Mouse (Mus musculus) heart, adult 9 months (tissue): ENCODE measurements at regions not wholly inside any gene's neighbourhood (a gene's known extent, or its start where the extent isn't known, plus 50 kb on each side); places are given as distances from the start of the nearest gene placed in this dataset.
"Not testable (repeated sequence)": the region's sequence is repeated elsewhere in the genome, so short reads cannot be mapped to it uniquely, and the experiment has no call there.

Source experiments
- DNase-seq, 2 experiments: peaks; one replicate each; pipeline ENCODE4 v3.0.0; 2022; ENCODE audit warnings: low spot score in 2 of 2

GRCm38 (mm10) chr4:18620361-18620760 is 984.9 kb upstream of the Gm12353 start:
- no peak for DNase-seq

GRCm38 (mm10) chr4:18639035-18639434 is 966.2 kb upstream of the Gm12353 start:
- no peak for DNase-seq

GRCm38 (mm10) chr4:18649153-18649552 is 956.1 kb upstream of the Gm12353 start:
- no peak for DNase-seq

DNA sequence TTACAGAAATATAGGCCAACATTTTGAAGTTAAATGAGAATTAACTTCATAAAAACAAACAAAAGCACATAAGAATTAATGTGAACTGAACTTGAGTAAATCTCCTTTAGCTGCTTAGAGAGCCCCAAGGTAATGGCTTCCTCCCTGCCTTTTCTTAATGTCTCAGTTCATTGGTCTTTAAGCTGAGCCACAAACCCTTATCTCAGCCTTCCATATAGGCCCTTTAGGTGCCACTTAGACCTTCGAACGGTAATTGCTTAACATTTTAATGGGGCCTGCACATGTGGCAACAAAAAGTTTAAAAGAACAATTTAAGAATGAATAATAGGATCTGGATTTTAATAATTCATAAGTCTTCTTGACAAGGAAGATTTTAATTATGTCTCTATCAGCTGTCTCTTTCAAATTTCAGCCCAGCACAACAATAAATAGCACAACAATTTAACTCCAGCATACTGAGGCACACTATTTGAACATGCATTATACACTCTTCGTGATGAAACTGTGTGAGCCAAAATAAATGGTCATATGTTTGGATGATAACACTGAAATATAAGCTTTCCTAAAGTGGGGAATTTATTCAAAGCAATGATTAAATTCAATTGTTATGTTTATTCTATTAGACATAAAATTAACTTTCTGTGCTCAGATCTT is 919.2 kb upstream of the Gm12353 start:
- DNase-seq: no peak

DNA sequence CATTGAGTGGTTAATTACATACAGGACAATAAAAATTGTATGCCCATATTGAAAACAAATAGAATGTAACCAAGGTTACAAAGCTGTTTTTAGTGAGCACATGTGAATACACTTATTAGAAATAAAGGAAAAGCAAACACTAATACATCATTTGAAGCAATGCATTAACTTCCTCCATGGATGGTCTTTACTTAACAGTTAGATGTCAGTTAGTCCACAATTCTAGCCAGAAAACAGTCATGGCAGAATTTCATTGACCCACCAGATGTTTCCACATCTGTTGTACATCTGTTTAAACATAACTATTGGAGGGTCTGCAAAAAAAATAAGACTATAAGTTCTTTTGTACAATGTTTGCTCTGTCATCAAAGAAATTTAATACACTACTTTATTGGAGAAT is 911.2 kb upstream of the Gm12353 start:
- no peak for DNase-seq

- DNase-seq: no peak
Observed at GRCm38 (mm10) chr4:18696246-18696645, 909.0 kb upstream of the Gm12353 start.

DNA sequence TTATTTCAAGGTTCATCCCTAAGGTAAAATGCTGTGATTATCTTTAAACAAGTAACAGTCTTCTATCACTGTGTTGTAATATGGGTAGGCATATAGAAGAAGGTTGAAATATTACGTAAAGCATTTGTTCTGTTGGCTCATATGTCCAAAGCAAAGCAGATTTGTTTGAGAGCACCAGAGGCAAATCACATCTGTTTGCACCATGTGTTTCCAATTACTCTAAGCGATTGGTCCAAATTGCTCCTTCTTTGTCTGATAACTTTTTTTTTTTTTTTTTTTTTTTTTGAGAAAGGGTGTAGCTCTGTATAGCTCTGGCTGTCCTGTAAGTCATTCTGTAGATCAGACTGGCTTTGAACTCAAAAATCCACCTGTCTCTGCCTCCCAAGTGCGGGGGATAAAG is 861.0 kb upstream of the Gm12353 start:
- DNase-seq: no peak

DNA sequence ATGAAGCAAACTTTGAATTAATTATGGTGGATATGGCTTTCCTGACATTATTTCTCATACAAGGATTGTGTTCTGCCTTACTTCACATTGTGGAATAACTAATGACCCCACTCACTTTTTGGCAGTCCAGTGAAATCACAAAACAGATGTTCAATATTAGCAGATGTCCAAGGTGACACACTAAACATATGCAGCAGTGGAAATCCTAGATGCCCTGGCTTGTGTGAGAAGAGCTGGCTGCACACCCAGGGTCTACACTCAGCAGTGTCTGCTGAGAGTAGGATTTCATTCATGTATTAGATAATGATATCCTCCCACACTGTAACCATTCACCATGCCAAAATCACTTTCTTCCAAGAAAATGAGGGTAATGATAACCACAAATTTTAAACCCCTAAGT is 816.9 kb upstream of the Gm12353 start:
- no peak for DNase-seq

DNA sequence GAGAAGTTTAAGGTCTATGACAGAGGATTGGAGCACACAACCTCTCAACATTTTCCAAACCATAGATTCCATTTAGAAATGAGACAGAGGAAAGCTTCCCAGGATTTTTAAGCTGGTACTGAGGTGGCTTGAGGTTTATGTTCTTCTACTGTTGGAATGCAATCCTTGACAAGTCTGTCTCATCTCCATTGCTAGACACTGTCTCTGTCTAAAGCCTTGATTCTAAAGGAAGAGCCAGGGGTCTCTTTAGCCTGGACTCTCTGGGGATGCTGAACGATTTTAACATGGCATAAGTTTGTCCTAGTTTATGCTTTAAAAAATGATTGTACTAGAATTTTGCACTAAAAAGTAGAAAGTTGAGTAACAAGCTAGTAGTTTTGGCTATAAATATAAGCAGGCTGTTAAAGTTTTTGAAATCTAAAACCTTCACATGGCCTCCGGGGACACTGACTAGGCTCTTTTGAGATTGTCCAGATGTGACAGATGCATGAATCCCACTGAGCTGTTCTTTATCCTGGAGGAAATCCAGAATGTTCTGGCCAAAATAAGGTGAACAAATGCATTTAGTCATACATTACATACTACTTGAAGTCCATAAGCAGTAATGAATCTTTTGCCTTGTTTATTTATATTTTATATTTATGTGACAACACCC is 809.4 kb upstream of the Gm12353 start:
- peak; percentile 1 to 12 for DNase-seq

GRCm38 (mm10) chr4:18796395-18796740 is 808.9 kb upstream of the Gm12353 start:
- DNase-seq: no peak

GRCm38 (mm10) chr4:18803109-18803508 is 802.1 kb upstream of the Gm12353 start:
- not testable (repeated sequence) for DNase-seq
